Mouse (Mus musculus): ENCODE results near the gene Gm10974. TPM values are rescaled to one million over a fixed set of nuclear protein-coding genes. Genes with fewer than 3 reads are reported as not detected.

The Gm10974 gene
- total and polyA plus RNA-seq, 3 experiments, result not detected

DNA sequence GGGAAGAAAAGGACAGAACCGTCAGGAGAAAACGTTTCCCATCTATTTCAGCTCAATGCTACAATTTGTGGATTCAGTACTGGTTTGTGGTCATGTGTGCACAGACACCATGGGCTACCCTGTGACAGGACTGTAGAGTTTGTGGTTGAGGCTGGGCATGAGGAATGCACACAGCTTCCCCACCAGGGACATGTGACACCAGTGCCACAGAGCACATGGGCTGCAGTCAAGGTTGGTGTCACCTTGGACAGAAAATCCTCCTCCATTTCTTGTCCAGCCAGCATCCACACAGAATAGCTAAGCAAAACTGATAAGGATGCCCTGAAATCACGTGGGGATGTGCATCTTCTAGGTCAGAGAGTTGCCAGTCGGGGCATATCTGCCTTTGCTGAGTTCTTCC lies 39.1 kb downstream of the Gm10974 start:
- Histone ChIP-seq H3K4me1 (ENCODE audit: control insufficient read depth in 1 of 2, insufficient read depth in 2 of 2) (no peaks in the 10 kb centered on the region), H3K27me3 (replicated peaks) (peaks cover 65% of the 10 kb centered on the region), H3K36me3 (replicated peaks in 1 of 2; ENCODE audit: control insufficient read depth in 1 of 2, insufficient read depth in 1 of 2, low read length in 1 of 2) (no peaks in the 10 kb centered on the region), H3K79me2 (replicated peaks; ENCODE audit: control insufficient read depth, extremely low read depth, insufficient read depth, poor library complexity, severe bottlenecking) (no peaks in the 10 kb centered on the region), H3K9ac (ENCODE audit: insufficient read depth, low read depth) (no peak overlapping the region), H3K4me3 (replicated peaks in 1 of 3; ENCODE audit: low read depth in 2 of 3, low read length in 2 of 3, poor library complexity in 1 of 3) (no peak overlapping the region), H3K4me2 (ENCODE audit: insufficient read depth, low read depth, poor library complexity, severe bottlenecking) (no peak overlapping the region), H3K27ac (ENCODE audit: insufficient read depth, low read depth) (no peak overlapping the region), H3K9me3 (replicated peaks; ENCODE audit: low read length) (no peaks in the 10 kb centered on the region)
- dilution Hi-C loops (cut with MboI; ENCODE audit: extremely low pct_ligation_motif_present, extremely low pct_unique_long_range_greater_than_20kb, low sequenced_read_pairs), result no loop called here
- DNase-seq (ENCODE audit: extremely low read depth), result no peak
- in situ Hi-C loops (cut with MboI; ENCODE audit: low pct_ligation_motif_present, low pct_unique_long_range_greater_than_20kb, low sequenced_read_pairs), result loop anchor here (10.0 kb wide), 1 partner anchor 250 kb away; no protein-coding TSS in a partner anchor
- TF ChIP-seq MXI1 (IDR thresholded peaks at IDR 0.05; ENCODE audit: low read depth, low read length) (no peak), IRF4 (IDR thresholded peaks at IDR 0.05; ENCODE audit: low read depth, low read length) (no peak), TBP (conservative IDR thresholded peaks at IDR 0.05; ENCODE audit: low read depth, low read length) (no peak), NRF1 (IDR thresholded peaks at IDR 0.05; ENCODE audit: low read depth, low read length) (no peak), MAX (IDR thresholded peaks at IDR 0.05; ENCODE audit: low read length) (no peak), CHD2 (IDR thresholded peaks at IDR 0.05; ENCODE audit: low read length) (no peak), E2F4 (IDR thresholded peaks at IDR 0.05; ENCODE audit: insufficient replicate concordance, low read depth, low read length) (no peak), BHLHE40 (IDR thresholded peaks at IDR 0.05; ENCODE audit: low read depth, low read length) (no peak), ZNF384 (IDR thresholded peaks at IDR 0.05; ENCODE audit: low read depth, low read length) (no peak), HCFC1 (IDR thresholded peaks at IDR 0.05; ENCODE audit: low read depth, low read length) (no peak), USF1 (IDR thresholded peaks at IDR 0.05; ENCODE audit: low read depth, low read length) (no peak), ELF1 (IDR thresholded peaks at IDR 0.05; ENCODE audit: low read depth, low read length) (no peak), GABPA (IDR thresholded peaks at IDR 0.05; ENCODE audit: insufficient replicate concordance, low read depth, low read length) (no peak), RCOR1 (conservative IDR thresholded peaks at IDR 0.05; ENCODE audit: low read depth, low read length) (no peak), CTCF (conservative IDR thresholded peaks at IDR 0.05 in 1 of 2, IDR thresholded peaks at IDR 0.05 in 1 of 2; ENCODE audit: low read depth in 2 of 2, low read length in 2 of 2) (no peak), MAZ (IDR thresholded peaks at IDR 0.05; ENCODE audit: low read depth, low read length) (no peak), ZC3H11A (IDR thresholded peaks at IDR 0.05; ENCODE audit: low read depth, low read length) (no peak), ZMIZ1 (IDR thresholded peaks at IDR 0.05; ENCODE audit: low read depth, low read length) (no peak)

DNA sequence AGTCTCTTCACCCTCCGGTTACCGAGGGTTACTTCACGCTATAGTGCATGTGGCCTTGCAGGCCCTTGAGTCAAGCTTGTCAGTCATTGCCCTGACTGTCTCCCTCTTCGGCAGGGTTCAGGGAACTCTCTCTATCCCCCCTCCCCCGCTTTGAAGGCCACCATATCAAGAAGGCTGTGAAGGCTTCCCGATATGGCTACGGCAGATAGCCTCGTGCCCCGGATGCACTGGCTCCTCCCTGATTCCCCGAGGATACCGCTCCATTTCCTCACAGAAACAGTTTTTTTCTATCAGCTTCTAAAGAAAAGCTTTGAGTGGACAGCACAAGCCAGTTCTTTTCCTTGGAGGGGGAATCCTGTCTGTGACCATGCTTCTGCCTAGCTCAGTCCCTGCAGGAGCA lies 39.8 kb downstream of the Gm10974 start:
- Histone ChIP-seq H3K4me2 (ENCODE audit: insufficient read depth, low read depth, poor library complexity, severe bottlenecking) (no peak overlapping the region), H3K79me2 (replicated peaks; ENCODE audit: control insufficient read depth, extremely low read depth, insufficient read depth, poor library complexity, severe bottlenecking) (no peaks in the 10 kb centered on the region), H3K27me3 (replicated peaks) (peaks cover 64% of the 10 kb centered on the region), H3K4me3 (replicated peaks in 1 of 3; ENCODE audit: low read depth in 2 of 3, low read length in 2 of 3, poor library complexity in 1 of 3) (no peak overlapping the region), H3K9ac (ENCODE audit: insufficient read depth, low read depth) (no peak overlapping the region), H3K9me3 (replicated peaks; ENCODE audit: low read length) (no peaks in the 10 kb centered on the region), H3K27ac (ENCODE audit: insufficient read depth, low read depth) (no peak overlapping the region), H3K4me1 (ENCODE audit: control insufficient read depth in 1 of 2, insufficient read depth in 2 of 2) (no peaks in the 10 kb centered on the region), H3K36me3 (replicated peaks in 1 of 2; ENCODE audit: control insufficient read depth in 1 of 2, insufficient read depth in 1 of 2, low read length in 1 of 2) (no peaks in the 10 kb centered on the region)
- in situ Hi-C loops (cut with MboI; ENCODE audit: low pct_ligation_motif_present, low pct_unique_long_range_greater_than_20kb, low sequenced_read_pairs), result loop anchor here (10.0 kb wide), 1 partner anchor 249 kb away; no protein-coding TSS in a partner anchor
- DNase-seq (ENCODE audit: extremely low read depth), result no peak
- no peak for TF ChIP-seq MAZ (IDR thresholded peaks at IDR 0.05; ENCODE audit: low read depth, low read length)
- TF ChIP-seq NRF1 (IDR thresholded peaks at IDR 0.05; ENCODE audit: low read depth, low read length), result no peak
- no peak for TF ChIP-seq CHD2 (IDR thresholded peaks at IDR 0.05; ENCODE audit: low read length)
- no peak for TF ChIP-seq CTCF (conservative IDR thresholded peaks at IDR 0.05 in 1 of 2, IDR thresholded peaks at IDR 0.05 in 1 of 2; ENCODE audit: low read depth in 2 of 2, low read length in 2 of 2)
- TF ChIP-seq NELFE (IDR thresholded peaks at IDR 0.05; ENCODE audit: low read depth, low read length), result no peak
- no peak for TF ChIP-seq CHD1 (IDR thresholded peaks at IDR 0.05; ENCODE audit: low read depth, low read length)
- no peak for TF ChIP-seq RCOR1 (conservative IDR thresholded peaks at IDR 0.05; ENCODE audit: low read depth, low read length)
- TF ChIP-seq ZC3H11A (IDR thresholded peaks at IDR 0.05; ENCODE audit: low read depth, low read length), result no peak
- no peak for TF ChIP-seq E2F4 (IDR thresholded peaks at IDR 0.05; ENCODE audit: insufficient replicate concordance, low read depth, low read length)
- no peak for TF ChIP-seq ETS1 (conservative IDR thresholded peaks at IDR 0.05; ENCODE audit: low read depth, low read length)
- no peak for TF ChIP-seq TBP (conservative IDR thresholded peaks at IDR 0.05; ENCODE audit: low read depth, low read length)
- TF ChIP-seq MAX (IDR thresholded peaks at IDR 0.05; ENCODE audit: low read length), result no peak
- no peak for TF ChIP-seq IRF4 (IDR thresholded peaks at IDR 0.05; ENCODE audit: low read depth, low read length)
- dilution Hi-C loops (cut with MboI; ENCODE audit: extremely low pct_ligation_motif_present, extremely low pct_unique_long_range_greater_than_20kb, low sequenced_read_pairs), result no loop called here

All from CH12.LX (cell line).